Mouse (Mus musculus) heart, postnatal 36 days (tissue): ENCODE results near the gene G0s2. TPM values are rescaled to one million over a fixed set of nuclear protein-coding genes. Genes with fewer than 3 reads are reported as not detected.
A peak's percentile ranks its signal among the peaks of the same experiment; 100 is the strongest.
"Not testable (repeated sequence)": the region's sequence is repeated elsewhere in the genome, so short reads cannot be mapped to it uniquely, and the experiment has no call there.

Experiments used
- DNase-seq, 2 experiments: peaks; one replicate each; pipeline ENCODE4 v3.0.0; 2021 to 2022
- intact Hi-C: fragments of 180-260 bp; cut with DNase I; formaldehyde crosslinking; loops from one replicate; pipeline ENCODE4 v1.15.1; 2025
- total RNA-seq, 2 experiments: library from RNA; stranded (reverse); gene quantifications; 2 replicates each; pipeline ENCODE4 v1.2.3; 2021

G0s2 gene
- total RNA-seq, 2 experiments from 2014 or later: 53.6 to 57.8 TPM

DNA sequence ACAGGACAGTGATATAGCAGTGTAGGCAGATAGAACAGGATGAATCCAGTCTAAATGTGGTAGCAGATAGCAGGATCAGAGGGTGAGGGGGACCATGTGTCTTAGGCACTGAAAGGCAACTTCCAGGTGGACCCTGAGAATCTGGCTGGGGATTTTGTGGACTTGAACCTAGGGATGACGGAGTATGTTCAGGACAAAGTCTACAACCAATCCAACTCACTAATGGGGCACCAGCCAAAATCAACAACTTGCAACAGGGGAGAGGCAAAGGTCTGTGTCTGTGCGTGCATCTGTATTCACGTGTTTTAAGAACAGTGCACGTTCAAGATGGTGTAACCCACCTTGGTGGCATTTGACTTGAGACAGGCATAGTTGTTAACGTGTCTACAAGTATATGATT lies 16.9 kb upstream of the G0s2 start:
- intact Hi-C loops: no loop called here
- no peak for DNase-seq

DNA sequence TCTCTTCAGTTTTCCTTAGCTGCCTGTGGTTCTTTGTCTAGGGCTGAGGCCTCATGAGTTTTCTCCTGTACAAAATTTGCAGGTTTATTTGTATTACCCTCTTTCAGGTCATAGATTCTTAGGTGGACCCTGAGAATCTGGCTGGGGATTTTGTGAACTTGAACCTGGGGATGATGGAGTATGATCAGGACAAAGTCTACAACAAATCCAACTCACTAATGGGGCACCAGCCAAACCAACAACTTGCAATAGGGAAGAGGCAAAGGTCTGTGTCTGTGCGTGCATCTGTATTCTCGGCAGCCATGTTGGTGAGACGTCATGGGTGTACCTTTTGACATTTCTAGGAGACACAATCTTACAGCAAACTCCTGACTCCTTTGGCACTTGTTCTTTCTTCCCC lies 16.1 kb upstream of the G0s2 start:
- intact Hi-C loops: no loop called here
- DNase-seq: no peak

- DNase-seq: no peak
Observed at GRCm38 (mm10) chr1:193287578-193287977, 14.6 kb upstream of the G0s2 start.

DNA sequence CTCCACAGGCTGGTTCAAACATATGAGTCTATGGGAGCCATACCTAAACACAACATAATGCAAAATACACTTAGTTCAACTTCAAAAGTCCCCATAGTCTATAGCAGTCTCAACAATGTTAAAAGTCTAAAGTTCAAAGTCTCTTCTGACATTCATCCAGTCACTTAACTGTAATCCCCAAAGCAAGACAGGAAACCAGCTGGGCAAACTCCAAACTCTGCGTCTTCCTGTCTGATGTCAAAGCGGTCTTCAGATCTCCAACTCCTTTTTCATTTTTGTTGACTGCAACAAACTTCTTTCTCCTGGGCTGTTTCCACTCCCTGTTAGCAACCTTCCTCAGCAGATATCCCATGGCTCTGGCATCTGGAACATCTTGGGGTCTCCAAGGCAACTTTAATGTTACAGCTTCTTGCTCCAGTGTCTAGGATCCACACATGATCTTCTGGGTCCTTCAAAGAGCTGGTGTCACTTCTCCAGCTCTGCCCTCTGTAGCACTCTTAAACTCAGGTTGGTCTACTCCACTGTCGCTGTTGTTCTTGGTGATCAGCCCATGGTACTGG lies 12.8 kb upstream of the G0s2 start:
- intact Hi-C loops, DNase-seq: not testable (repeated sequence)

More at GRCm38 (mm10) chr1:193287578-193287977, 14.6 kb upstream of the G0s2 start:
- intact Hi-C loops: no loop called here

DNA sequence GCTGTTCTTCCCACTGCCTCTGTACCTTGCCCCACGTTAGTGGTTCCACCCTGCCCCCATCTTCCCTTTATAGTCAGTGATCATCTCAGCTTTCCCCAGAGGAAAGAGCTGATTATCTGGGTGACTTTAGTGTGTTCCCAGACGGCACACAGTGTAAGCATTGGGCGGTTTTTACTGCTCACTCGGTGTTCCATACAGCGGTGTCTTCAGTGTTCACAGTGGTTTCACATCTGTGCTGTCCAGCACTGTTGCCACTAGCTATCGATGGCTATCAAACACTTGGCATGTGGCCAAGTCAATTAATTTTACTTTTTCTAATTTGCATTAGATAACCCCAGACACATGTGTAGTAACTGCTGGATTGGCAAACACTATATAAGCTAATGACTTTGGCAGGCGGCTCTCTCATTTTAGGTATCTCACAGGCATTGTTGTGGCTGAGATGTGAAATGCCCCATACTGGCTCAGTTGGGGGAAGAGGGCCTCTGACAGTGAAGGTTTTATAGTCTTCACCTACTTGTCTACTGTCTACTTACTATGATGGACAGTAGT lies 11.3 kb upstream of the G0s2 start:
- no peak for DNase-seq
- intact Hi-C loops: no loop called here

GRCm38 (mm10) chr1:193281344-193281743 lies 8.3 kb upstream of the G0s2 start:
- intact Hi-C loops: no loop called here
- DNase-seq: no peak

DNA sequence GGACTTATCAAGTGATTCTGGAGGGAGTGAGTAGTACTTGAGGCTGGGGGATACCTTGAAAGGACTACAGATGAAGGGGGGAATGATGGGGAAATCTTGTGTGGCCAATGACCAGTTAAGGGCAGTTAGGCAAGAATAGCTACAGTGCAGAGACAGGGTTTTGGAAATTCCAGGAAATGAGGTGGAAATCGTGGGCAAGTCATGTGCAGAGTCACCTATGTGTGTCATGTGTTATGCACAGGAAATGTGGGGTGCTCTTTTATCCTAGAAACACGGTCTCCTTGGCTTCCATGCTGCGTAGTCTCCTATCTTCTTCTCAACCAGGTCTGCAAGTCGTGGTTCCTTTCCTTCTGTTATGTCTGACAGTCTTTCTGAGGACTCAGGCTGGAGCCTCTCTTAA lies 6.5 kb upstream of the G0s2 start:
- no peak for DNase-seq
- intact Hi-C loops: no loop called here

DNA sequence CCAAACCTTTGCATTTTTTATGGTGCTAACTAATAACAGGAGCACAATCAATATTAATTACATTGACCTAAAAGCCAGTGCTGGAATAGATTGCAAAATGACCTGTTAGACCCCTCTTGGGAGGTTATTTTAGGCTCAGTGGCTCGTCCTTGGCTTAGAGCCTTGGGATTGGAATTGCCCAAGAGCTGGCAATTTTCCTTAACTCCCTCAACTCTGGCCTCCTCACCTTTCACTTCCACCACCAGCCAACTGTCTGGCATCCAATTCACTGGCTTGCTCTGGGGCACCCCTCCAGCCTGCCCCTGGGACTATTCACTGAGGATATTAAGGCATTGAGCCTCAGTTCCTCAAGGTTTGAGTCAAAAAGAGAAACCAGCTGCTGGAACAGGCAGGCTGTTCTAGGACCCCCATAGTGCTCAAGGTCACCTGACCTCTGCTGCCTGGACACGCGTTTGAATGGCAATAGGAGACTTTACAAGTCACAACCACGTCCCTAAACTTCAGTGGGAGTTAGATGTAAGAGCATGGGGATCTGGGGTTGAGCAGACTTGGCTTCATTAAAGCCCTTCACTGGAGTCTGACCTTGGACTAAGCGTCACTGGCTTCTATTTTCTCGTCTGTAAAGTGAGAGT lies 5.5 kb upstream of the G0s2 start:
- DNase-seq: peak in 1 of 2 experiments; percentile 41
- intact Hi-C loops: no loop called here

DNA sequence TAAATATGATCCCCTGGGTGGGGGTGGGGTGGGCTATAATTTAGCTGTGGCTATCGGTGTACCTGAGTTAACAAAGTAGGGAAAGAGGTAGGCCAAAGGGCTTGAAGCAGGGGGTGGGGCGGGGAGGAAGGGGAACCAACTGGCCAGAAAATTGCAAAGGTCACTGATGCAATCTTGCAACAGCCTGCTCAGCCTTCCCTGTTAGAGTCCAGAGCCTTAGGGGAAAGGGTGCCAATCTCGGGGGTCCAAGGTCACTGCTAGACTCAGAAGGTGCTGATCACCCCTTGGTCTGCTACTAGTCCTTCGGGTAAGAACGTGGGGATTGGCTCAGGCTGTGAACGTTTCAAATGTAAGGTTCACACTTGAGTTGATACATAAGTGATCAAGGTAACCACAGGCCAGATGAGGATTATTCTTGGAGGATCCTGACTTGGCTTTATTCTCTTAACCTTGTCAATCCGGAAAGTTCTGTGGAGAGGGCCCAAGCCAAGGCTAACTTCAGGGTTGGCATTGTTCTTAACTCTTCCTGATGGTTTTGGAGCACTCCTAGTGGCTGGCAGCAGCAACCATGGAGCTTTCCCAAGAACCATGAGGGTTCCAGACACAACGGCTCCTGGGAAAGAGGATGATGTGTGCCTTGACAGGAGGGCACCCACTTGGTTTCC lies 1.5 kb upstream of the G0s2 start:
- no peak for DNase-seq
- intact Hi-C loops: no loop called here

GRCm38 (mm10) chr1:193272137-193272915 lies 691 bp downstream of the G0s2 start:
- intact Hi-C loops: no loop called here
- DNase-seq: peak in 1 of 2 experiments; percentile 42

DNA sequence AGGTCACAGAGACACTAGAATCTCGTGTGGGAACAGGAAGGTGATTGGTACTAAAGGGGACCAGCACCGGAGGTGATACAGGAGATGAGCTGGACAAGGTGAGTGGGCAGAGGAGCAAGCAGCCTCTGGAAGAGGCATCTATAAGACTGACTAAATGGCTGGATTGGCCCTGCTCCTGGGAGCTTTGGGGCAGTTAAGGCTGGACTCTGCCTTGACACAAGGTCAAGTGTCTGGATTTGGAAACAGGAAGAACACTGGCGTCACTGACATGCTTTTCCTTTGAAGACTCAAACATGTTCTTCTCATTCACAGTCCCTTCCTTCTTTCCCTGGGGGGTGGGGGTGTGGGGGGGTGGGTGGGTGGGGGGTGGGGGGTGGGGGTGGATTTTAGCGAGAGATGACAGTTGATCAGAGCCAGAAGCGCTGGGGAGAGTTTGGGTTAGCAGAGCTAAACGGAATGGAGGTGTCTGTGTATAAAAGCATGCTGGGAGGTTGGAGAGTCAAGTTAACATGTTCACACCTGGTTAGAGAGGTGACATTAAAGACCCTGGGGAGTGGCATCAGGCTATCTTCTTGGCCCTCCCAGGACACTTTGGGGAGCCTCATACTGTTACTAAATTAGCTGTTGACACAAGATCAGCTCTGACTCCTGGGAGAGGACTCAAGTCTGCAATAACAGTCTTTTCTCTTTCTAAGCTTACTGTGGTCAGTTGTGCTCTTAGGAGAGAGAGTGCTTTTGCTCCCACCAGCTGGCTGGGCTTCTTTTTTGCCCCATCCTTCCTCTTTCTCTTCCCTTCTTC lies 1.9 kb downstream of the G0s2 start:
- no peak for DNase-seq
- intact Hi-C loops: no loop called here

GRCm38 (mm10) chr1:193265734-193266133 lies 7.3 kb downstream of the G0s2 start:
- intact Hi-C loops: no loop called here
- no peak for DNase-seq

DNA sequence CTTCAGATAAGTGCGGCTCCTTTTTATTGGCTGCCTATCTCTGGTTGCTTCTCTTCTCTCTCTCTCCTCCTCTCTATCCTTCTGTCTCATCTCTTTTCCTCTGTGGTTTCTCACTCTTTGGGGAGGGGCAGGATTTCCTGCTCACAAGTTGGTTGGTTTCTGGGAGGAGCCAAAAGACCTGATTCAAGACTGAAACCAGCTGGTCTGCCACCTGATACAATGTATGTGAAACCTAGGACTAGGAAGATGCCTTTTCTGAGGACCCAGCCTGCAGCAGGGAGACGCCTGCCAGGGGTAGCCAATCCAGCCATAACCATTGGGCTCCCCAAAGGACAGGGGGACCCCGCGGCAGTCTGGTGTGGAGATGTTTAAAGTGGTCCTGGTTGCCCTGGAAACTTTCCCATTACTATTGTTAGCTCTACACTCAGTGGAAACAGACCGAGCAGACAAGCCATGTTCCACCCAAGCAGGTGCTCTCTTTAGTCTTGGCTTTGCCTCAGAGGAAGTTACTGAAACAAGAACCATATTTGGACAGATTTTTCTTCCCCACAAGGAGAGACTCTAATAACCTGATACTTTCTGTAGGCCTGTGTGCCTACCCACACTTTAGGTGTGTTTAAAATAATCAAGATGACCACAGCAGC lies 8.9 kb downstream of the G0s2 start, which contains the start of gene Hsd11b1:
Gene Hsd11b1, minus strand, starts transcription at position 121 of the 644 bp plus-strand sequence.
- intact Hi-C loops: no loop called here
- no peak for DNase-seq

- DNase-seq: no peak
- intact Hi-C loops: no loop called here
Observed at GRCm38 (mm10) chr1:193263026-193263907, 9.8 kb downstream of the G0s2 start.

- peak; percentile 41 to 56 for DNase-seq
- intact Hi-C loops: no loop called here
Observed at GRCm38 (mm10) chr1:193261897-193262548, 11.0 kb downstream of the G0s2 start.

DNA sequence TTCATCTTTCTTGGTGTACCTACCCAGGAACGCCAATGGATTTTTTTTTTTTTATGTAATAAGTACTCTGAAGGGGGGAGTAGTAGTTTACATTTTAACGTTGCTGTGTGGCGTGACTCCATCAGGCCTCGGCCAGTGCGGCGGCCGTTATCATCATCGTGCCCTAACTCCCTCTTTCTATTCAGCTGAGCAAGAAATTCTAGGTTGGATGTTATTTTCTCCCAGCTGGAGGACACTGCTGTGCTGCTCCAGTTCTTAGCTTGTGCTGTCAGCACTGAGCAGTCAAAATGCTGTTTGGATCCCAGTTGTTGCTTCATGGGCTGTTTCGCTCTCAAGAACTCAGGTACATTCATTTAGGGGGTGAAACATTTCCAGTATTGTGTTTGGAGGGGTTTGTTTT lies 13.5 kb downstream of the G0s2 start:
- DNase-seq: no peak
- intact Hi-C loops: no loop called here

GRCm38 (mm10) chr1:193256621-193257098 lies 16.4 kb downstream of the G0s2 start:
- intact Hi-C loops: no loop called here
- no peak for DNase-seq

DNA sequence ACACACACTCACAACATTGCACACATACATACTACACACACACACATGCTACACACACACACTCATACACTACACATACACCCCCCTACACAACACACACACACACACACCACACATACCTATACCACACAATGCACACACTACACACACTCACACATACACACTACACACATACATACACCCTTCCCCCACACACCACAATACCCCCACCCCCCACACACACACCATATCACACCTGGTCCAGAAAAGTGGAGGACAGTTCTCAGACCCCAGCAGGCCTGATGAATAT lies 16.8 kb downstream of the G0s2 start:
- no peak for DNase-seq
- intact Hi-C loops: no loop called here
